Mouse (Mus musculus) lung, embryonic 15.5 days (tissue): Measurements from ENCODE around the gene Tbpl1. TPM values are rescaled to one million over a fixed set of nuclear protein-coding genes. Genes with fewer than 3 reads are reported as not detected.

Source experiments
- ATAC-seq: fragments of 200-750 bp; cut with Nextera tagmentation; 2 replicates; pipeline ENCODE4 v1.8.0; 2017; ENCODE audit warnings: moderate number of reproducible peaks, borderline replicate concordance; ENCODE audit not compliant: low FRiP score, low TSS enrichment; ENCODE audit errors: extremely low read depth
- H3K27ac ChIP-seq: fragments of 300-500 bp; sonication (generic); 2 replicates; pipeline ENCODE4 v1.5.1; 2015; ENCODE audit warnings: moderate library complexity, mild to moderate bottlenecking, inconsistent platforms
- H3K27me3 ChIP-seq: fragments of 300-500 bp; sonication (generic); 2 replicates; pipeline ENCODE4 v1.6.1; 2015; ENCODE audit warnings: inconsistent platforms
- H3K36me3 ChIP-seq: fragments of 300-500 bp; sonication (generic); 2 replicates; pipeline ENCODE4 v1.6.1; 2015; ENCODE audit warnings: inconsistent platforms
- H3K4me1 ChIP-seq: fragments of 300-500 bp; sonication (generic); 2 replicates; pipeline ENCODE4 v1.6.1; 2015; ENCODE audit warnings: inconsistent platforms
- H3K4me2 ChIP-seq: fragments of 300-500 bp; sonication (generic); 2 replicates; pipeline ENCODE4 v1.6.1; 2015; ENCODE audit warnings: inconsistent platforms, mild to moderate bottlenecking, moderate library complexity
- H3K4me3 ChIP-seq: fragments of 300-500 bp; sonication (generic); 2 replicates; pipeline ENCODE4 v1.5.1; 2015; ENCODE audit warnings: mild to moderate bottlenecking, inconsistent platforms
- H3K9ac ChIP-seq: fragments of 300-500 bp; sonication (generic); 2 replicates; pipeline ENCODE4 v1.6.1; 2015; ENCODE audit warnings: inconsistent platforms
- H3K9me3 ChIP-seq: fragments of 300-500 bp; sonication (generic); 2 replicates; pipeline ENCODE4 v1.6.1; 2016; ENCODE audit warnings: inconsistent platforms
- WGBS: fragments of 180-500 bp; shearing (Covaris S2); methylation state at CpG from one replicate; pipeline ENCODE4 v1.1.7; 2015; 5-methylcytosine and 5-hydroxymethylcytosine counted together
- polyA plus RNA-seq: library from polyadenylated mRNA; unstranded; fragments of >200 nt; fragmentation: Nextera tagmentation; extraction: Ambion mirVana; gene quantifications from 2 replicates; pipeline ENCODE4 v1.2.1, GENCODE M21; 2015

The Tbpl1 gene
- polyA plus RNA-seq = 50.1 and 58.3 TPM in 2 replicates

GRCm38 (mm10) chr10:22731272-22732093, at the start of gene Tbpl1:
Gene Tbpl1 (minus strand): TSS chr10:22731938.
- under 1% methylated on average over 77 of the region's 77 CpGs for WGBS
- peak within 1 kb of the TSS; percentile 97 for H3K9ac ChIP-seq
- H3K4me3 ChIP-seq = peak within 1 kb of the TSS; percentile 97
- peak within 1 kb of the TSS; percentile 93 for H3K27ac ChIP-seq
- peaks cover 26% of the 10 kb centered on the region for H3K4me1 ChIP-seq
- H3K4me2 ChIP-seq = peak within 1 kb of the TSS; percentile 93
- H3K9me3 ChIP-seq = no peaks in the 10 kb centered on the region
- no peaks in the 10 kb centered on the region for H3K27me3 ChIP-seq
- H3K36me3 ChIP-seq = no peaks in the 10 kb centered on the region
- ATAC-seq = peak; percentile 99

- 35% methylated on average over 4 of the region's 4 CpGs for WGBS
- Histone ChIP-seq H3K36me3 (no peaks in the 10 kb centered on the region), H3K27me3 (no peaks in the 10 kb centered on the region), H3K4me3 (no peak overlapping the region), H3K9me3 (no peaks in the 10 kb centered on the region), H3K4me1 (0 out of 2 replicates have a peak, but pooled peaks cover 3% of the 10 kb centered on the region), H3K27ac (no peak overlapping the region), H3K4me2 (no peak overlapping the region), H3K9ac (no peak overlapping the region)
- no peak for ATAC-seq
Measured at GRCm38 (mm10) chr10:22781466-22781865, 49.7 kb upstream of the Tbpl1 start.

- ATAC-seq = peak; percentile 76
Measured at GRCm38 (mm10) chr10:22777939-22778338, 46.2 kb upstream of the Tbpl1 start.

GRCm38 (mm10) chr10:22776007-22776698, 44.4 kb upstream of the Tbpl1 start:
- WGBS = 14% methylated on average over 7 of the region's 7 CpGs
- no peak for ATAC-seq

More at GRCm38 (mm10) chr10:22777939-22778338, 46.2 kb upstream of the Tbpl1 start:
- 6% methylated on average over 5 of the region's 5 CpGs for WGBS
- Histone ChIP-seq H3K27ac (no peak overlapping the region; the same call in 1 of the 2 replicates), H3K9me3 (no peaks in the 10 kb centered on the region), H3K4me2 (no peak overlapping the region), H3K9ac (no peak overlapping the region), H3K27me3 (no peaks in the 10 kb centered on the region), H3K36me3 (no peaks in the 10 kb centered on the region), H3K4me3 (no peak overlapping the region), H3K4me1 (0 out of 2 replicates have a peak, but pooled peaks cover 5% of the 10 kb centered on the region)

GRCm38 (mm10) chr10:22775456-22775855, 43.7 kb upstream of the Tbpl1 start:
- H3K4me3 ChIP-seq = no peak overlapping the region
- no peak overlapping the region for H3K9ac ChIP-seq
- H3K4me2 ChIP-seq = no peak overlapping the region
- H3K4me1 ChIP-seq = 0 out of 2 replicates have a peak, but pooled peaks cover 2% of the 10 kb centered on the region
- H3K36me3 ChIP-seq = no peaks in the 10 kb centered on the region
- H3K27me3 ChIP-seq = no peaks in the 10 kb centered on the region
- H3K9me3 ChIP-seq = no peaks in the 10 kb centered on the region
- no peak overlapping the region for H3K27ac ChIP-seq
- 81% methylated on average over 2 of the region's 2 CpGs for WGBS
- no peak for ATAC-seq

More at GRCm38 (mm10) chr10:22776007-22776698, 44.4 kb upstream of the Tbpl1 start:
- no peaks in the 10 kb centered on the region for H3K27me3 ChIP-seq
- no peaks in the 10 kb centered on the region for H3K9me3 ChIP-seq
- no peak overlapping the region for H3K4me3 ChIP-seq
- H3K36me3 ChIP-seq = no peaks in the 10 kb centered on the region
- no peak overlapping the region for H3K9ac ChIP-seq
- H3K4me2 ChIP-seq = no peak overlapping the region
- 0 out of 2 replicates have a peak, but pooled peaks cover 5% of the 10 kb centered on the region for H3K4me1 ChIP-seq
- H3K27ac ChIP-seq = no peak overlapping the region

- 62% methylated on average over 3 of the region's 3 CpGs for WGBS
- Histone ChIP-seq H3K36me3 (no peaks in the 10 kb centered on the region), H3K27me3 (no peaks in the 10 kb centered on the region), H3K4me3 (no peak overlapping the region), H3K4me2 (no peak overlapping the region), H3K4me1 (0 out of 2 replicates have a peak, but pooled peaks cover 2% of the 10 kb centered on the region), H3K27ac (no peak overlapping the region), H3K9ac (no peak overlapping the region), H3K9me3 (no peaks in the 10 kb centered on the region)
- no peak for ATAC-seq
Measured at GRCm38 (mm10) chr10:22774626-22775025, 42.9 kb upstream of the Tbpl1 start.

- no peaks in the 10 kb centered on the region for H3K27me3 ChIP-seq
Measured at GRCm38 (mm10) chr10:22754240-22754639, 22.5 kb upstream of the Tbpl1 start.

GRCm38 (mm10) chr10:22751175-22751682, 19.5 kb upstream of the Tbpl1 start:
- H3K9ac ChIP-seq = no peak overlapping the region
- H3K9me3 ChIP-seq = no peaks in the 10 kb centered on the region
- no peaks in the 10 kb centered on the region for H3K36me3 ChIP-seq
- no peak for ATAC-seq
- H3K4me2 ChIP-seq = no peak overlapping the region
- WGBS = 50% methylated on average over 5 of the region's 5 CpGs
- H3K4me1 ChIP-seq = no peaks in the 10 kb centered on the region
- H3K4me3 ChIP-seq = no peak overlapping the region
- H3K27ac ChIP-seq = no peak overlapping the region
- no peaks in the 10 kb centered on the region for H3K27me3 ChIP-seq

More at GRCm38 (mm10) chr10:22754240-22754639, 22.5 kb upstream of the Tbpl1 start:
- Histone ChIP-seq H3K36me3 (no peaks in the 10 kb centered on the region), H3K4me3 (no peak overlapping the region), H3K9ac (no peak overlapping the region), H3K9me3 (no peaks in the 10 kb centered on the region), H3K27ac (no peak overlapping the region), H3K4me1 (no peaks in the 10 kb centered on the region), H3K4me2 (no peak overlapping the region)
- WGBS = 90% methylated on average over 1 of the region's 1 CpGs
- ATAC-seq = no peak

- H3K27me3 ChIP-seq = no peaks in the 10 kb centered on the region
- H3K9me3 ChIP-seq = no peaks in the 10 kb centered on the region
- no peak overlapping the region for H3K27ac ChIP-seq
- no peak for ATAC-seq
- no peak overlapping the region for H3K9ac ChIP-seq
- H3K4me1 ChIP-seq = no peaks in the 10 kb centered on the region
- no peaks in the 10 kb centered on the region for H3K36me3 ChIP-seq
- H3K4me3 ChIP-seq = no peak overlapping the region
- no peak overlapping the region for H3K4me2 ChIP-seq
- 57% methylated on average over 13 of the region's 13 CpGs for WGBS
Measured at GRCm38 (mm10) chr10:22746334-22747322, 14.9 kb upstream of the Tbpl1 start.

- no peak overlapping the region for H3K27ac ChIP-seq
- H3K4me1 ChIP-seq = no peaks in the 10 kb centered on the region
- ATAC-seq = no peak
- H3K27me3 ChIP-seq = no peaks in the 10 kb centered on the region
- H3K36me3 ChIP-seq = no peaks in the 10 kb centered on the region
- H3K9me3 ChIP-seq = no peaks in the 10 kb centered on the region
- no peak overlapping the region for H3K4me2 ChIP-seq
- no peak overlapping the region for H3K9ac ChIP-seq
- WGBS = 40% methylated on average over 7 of the region's 7 CpGs
- no peak overlapping the region for H3K4me3 ChIP-seq
Measured at GRCm38 (mm10) chr10:22745922-22746321, 14.2 kb upstream of the Tbpl1 start.

GRCm38 (mm10) chr10:22732181-22732580, 443 bp upstream of the Tbpl1 start:
- H3K27me3 ChIP-seq = no peaks in the 10 kb centered on the region
- no peaks in the 10 kb centered on the region for H3K36me3 ChIP-seq
- H3K9me3 ChIP-seq = no peaks in the 10 kb centered on the region
- peak overlapping the region; percentile 97 for H3K9ac ChIP-seq
- ATAC-seq = no peak
- H3K27ac ChIP-seq = peak overlapping the region; percentile 93; the same call in 1 of the 2 replicates
- H3K4me1 ChIP-seq = peaks cover 26% of the 10 kb centered on the region
- H3K4me2 ChIP-seq = peak overlapping the region; percentile 93
- H3K4me3 ChIP-seq = peak overlapping the region; percentile 97
- 41% methylated on average over 10 of the region's 10 CpGs for WGBS
